Mouse (Mus musculus): ENCODE measurements around the gene Trabd2b. TPM values are rescaled to one million over a fixed set of nuclear protein-coding genes. Genes with fewer than 3 reads are reported as not detected.

Gene Trabd2b
- polyA plus RNA-seq, 1 experiment from 2014 or later: 2.0 TPM

DNA sequence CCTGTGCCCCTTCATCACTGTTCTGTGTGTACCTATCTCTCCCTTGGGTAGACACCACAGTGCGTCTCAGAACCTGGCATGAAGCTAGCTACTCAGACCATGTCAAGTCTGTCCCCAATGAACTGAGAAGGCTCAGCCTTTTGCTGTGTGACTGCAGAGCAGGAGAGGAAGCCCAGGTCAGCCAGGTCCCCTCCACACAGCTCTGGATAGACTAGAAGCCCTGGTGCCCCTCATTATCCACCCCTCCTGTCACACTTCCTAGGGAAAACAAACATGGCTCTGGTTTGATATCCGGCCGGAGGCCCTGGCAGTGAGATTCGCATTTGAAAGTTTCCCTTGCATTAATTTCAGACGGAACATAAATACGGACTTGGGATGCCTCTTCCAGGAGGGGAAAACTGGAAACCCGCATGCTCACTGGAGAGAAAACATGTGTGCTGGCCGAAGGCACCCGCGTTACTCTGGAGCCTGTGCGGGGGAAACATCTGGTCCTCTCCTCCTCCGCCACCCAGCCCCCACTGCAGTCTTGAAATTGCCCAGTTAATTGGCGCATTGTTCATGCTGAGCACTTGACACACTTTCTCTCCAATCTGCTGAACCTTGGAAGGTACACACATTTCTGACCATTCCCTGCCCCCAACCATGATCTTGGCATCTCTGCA lies 187.2 kb downstream of the Trabd2b start:
- H3K4me1 ChIP-seq (ENCODE audit: control insufficient read depth, insufficient read depth, low read length): peaks cover 3% of the 10 kb centered on the region; the same call in 1 of the 2 replicates
- no peak overlapping the region for H3K4me2 ChIP-seq (ENCODE audit: low read depth)
- no peaks in the 10 kb centered on the region for H3K36me3 ChIP-seq (ENCODE audit: control insufficient read depth, insufficient read depth, low read length)
- ATAC-seq (ENCODE audit: insufficient read depth, low FRiP score, low TSS enrichment): no peak
- no peaks in the 10 kb centered on the region for H3K27me3 ChIP-seq (ENCODE audit: control insufficient read depth, insufficient read depth, low read length)
- peak; percentile 27 for DNase-seq (ENCODE audit: low spot score)
- no peaks in the 10 kb centered on the region for H3K9me3 ChIP-seq (ENCODE audit: control insufficient read depth, low read length)
- WGBS: 58% methylated on average over 13 of the region's 13 CpGs
- no peak overlapping the region for H3K9ac ChIP-seq (ENCODE audit: low read length)
- H3K4me3 ChIP-seq (ENCODE audit: low read depth, low read length): no peak overlapping the region
- H3K27ac ChIP-seq (ENCODE audit: low read depth, low read length): no peak overlapping the region

DNA sequence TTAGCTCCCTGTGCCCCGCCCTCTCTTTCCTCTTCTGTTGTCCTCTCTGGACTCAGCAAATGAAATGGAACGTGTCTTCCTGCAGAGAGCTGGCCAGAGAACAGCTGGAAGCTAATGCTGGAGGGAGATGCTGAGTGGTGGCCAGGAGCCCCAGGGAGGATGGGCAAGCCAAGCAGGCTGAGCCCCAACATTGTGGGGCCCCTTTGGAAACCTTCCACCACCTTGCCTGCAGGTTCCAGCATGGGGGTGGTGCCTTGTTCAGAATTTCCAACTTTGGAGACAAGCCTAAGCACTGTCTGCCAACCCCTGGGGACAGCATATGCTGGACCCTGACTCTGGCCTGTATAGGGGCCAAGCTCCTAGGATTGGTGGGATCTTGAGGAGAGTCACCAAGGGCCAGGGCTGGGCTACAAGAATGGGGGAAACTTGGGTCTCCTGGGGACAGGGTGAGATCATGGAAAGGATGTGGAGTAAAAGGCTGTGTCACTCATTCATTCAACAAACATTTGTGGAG lies 188.7 kb downstream of the Trabd2b start:
- H3K36me3 ChIP-seq (ENCODE audit: control insufficient read depth, insufficient read depth, low read length): no peaks in the 10 kb centered on the region
- 43% methylated on average over 2 of the region's 2 CpGs for WGBS
- no peak overlapping the region for H3K27ac ChIP-seq (ENCODE audit: low read depth, low read length)
- H3K4me2 ChIP-seq (ENCODE audit: low read depth): no peak overlapping the region
- no peak for DNase-seq (ENCODE audit: low spot score)
- H3K9me3 ChIP-seq (ENCODE audit: control insufficient read depth, low read length): no peaks in the 10 kb centered on the region
- H3K4me1 ChIP-seq (ENCODE audit: control insufficient read depth, insufficient read depth, low read length): peaks cover 3% of the 10 kb centered on the region; the same call in 1 of the 2 replicates
- H3K4me3 ChIP-seq (ENCODE audit: low read depth, low read length): no peak overlapping the region
- no peaks in the 10 kb centered on the region for H3K27me3 ChIP-seq (ENCODE audit: control insufficient read depth, insufficient read depth, low read length)
- no peak overlapping the region for H3K9ac ChIP-seq (ENCODE audit: low read length)
- ATAC-seq (ENCODE audit: insufficient read depth, low FRiP score, low TSS enrichment): no peak

- H3K4me1 ChIP-seq (ENCODE audit: control insufficient read depth, insufficient read depth, low read length): no peaks in the 10 kb centered on the region
- no peak overlapping the region for H3K4me2 ChIP-seq (ENCODE audit: low read depth)
- no peaks in the 10 kb centered on the region for H3K36me3 ChIP-seq (ENCODE audit: control insufficient read depth, insufficient read depth, low read length)
- no peaks in the 10 kb centered on the region for H3K27me3 ChIP-seq (ENCODE audit: control insufficient read depth, insufficient read depth, low read length)
- no peak overlapping the region for H3K4me3 ChIP-seq (ENCODE audit: low read depth, low read length)
- DNase-seq (ENCODE audit: low spot score) (no peak), ATAC-seq (ENCODE audit: insufficient read depth, low FRiP score, low TSS enrichment) (no peak)
- no peak overlapping the region for H3K9ac ChIP-seq (ENCODE audit: low read length)
- H3K27ac ChIP-seq (ENCODE audit: low read depth, low read length): no peak overlapping the region
- no peaks in the 10 kb centered on the region for H3K9me3 ChIP-seq (ENCODE audit: control insufficient read depth, low read length)
These were observed 192.6 kb downstream of the Trabd2b start for GRCm38 (mm10) chr4:114599121-114599520.

DNA sequence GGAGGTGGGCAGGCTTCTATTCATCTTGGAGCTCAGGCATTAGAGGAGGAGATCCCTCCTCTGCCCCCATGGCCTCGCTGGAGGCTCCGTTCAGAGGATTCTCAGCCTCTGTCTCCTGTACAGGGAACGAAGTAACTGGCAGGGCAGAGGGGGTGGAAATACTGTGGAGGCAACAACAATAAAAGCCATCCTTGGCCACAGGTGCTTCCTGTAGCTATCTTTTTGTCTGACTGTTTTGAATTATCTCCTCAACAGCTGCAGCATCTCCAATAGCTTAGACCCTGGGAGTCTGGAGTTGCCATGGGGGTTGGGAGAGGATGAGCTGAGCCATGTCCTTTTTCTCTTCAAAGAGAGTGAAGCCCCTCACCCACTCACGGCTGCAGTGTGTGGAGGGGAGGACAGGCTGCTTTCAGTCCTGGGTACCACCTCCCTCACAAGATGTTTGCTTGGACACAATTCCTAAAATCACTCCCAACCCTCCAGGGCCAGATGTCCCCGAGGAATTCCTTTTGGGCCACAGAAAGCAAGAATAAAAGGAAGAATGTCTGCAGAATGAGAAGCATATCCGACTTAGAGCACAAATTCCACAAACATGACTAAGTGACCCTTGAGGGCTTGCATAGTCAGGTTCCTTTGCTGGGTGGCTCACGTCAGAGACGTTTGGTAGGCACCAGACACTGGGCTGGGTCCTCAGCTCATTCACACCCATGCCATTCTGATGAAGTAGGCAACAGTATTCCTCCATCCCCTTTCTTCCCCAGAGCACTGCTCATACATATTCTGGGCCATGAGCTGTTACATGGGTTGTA lies 194.9 kb downstream of the Trabd2b start:
- Histone ChIP-seq H3K9me3 (ENCODE audit: control insufficient read depth, low read length) (no peaks in the 10 kb centered on the region), H3K4me1 (ENCODE audit: control insufficient read depth, insufficient read depth, low read length) (no peaks in the 10 kb centered on the region), H3K27me3 (ENCODE audit: control insufficient read depth, insufficient read depth, low read length) (no peaks in the 10 kb centered on the region), H3K4me2 (ENCODE audit: low read depth) (no peak overlapping the region), H3K27ac (ENCODE audit: low read depth, low read length) (no peak overlapping the region), H3K9ac (ENCODE audit: low read length) (no peak overlapping the region), H3K36me3 (ENCODE audit: control insufficient read depth, insufficient read depth, low read length) (no peaks in the 10 kb centered on the region), H3K4me3 (ENCODE audit: low read depth, low read length) (no peak overlapping the region)
- no peak for DNase-seq (ENCODE audit: low spot score)
- 51% methylated on average over 8 of the region's 8 CpGs for WGBS
- ATAC-seq (ENCODE audit: insufficient read depth, low FRiP score, low TSS enrichment): no peak

DNA sequence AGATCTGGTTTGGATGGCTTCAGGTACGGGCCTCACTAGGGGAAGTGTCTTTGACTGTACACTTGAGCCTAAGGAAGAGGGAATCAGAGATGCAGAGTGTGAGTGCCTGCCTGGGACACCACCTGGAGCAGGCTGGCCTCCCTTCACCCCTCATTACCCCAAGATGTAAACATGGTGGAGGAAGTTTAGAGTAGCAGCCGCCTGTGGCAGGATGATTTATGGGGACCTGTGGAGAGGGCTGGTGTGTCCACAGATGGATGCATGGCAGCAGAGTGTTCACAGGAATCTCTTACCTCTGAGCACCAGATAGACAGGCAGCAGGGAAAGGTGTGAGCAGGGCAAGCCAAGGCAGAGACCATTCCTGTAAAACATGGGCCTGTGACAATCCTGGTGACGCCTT lies 199.1 kb downstream of the Trabd2b start:
- no peaks in the 10 kb centered on the region for H3K4me1 ChIP-seq (ENCODE audit: control insufficient read depth, insufficient read depth, low read length)
- WGBS: 67% methylated on average over 3 of the region's 3 CpGs
- peak; percentile 26 for DNase-seq (ENCODE audit: low spot score)
- no peaks in the 10 kb centered on the region for H3K36me3 ChIP-seq (ENCODE audit: control insufficient read depth, insufficient read depth, low read length)
- no peaks in the 10 kb centered on the region for H3K9me3 ChIP-seq (ENCODE audit: control insufficient read depth, low read length)
- no peak for ATAC-seq (ENCODE audit: insufficient read depth, low FRiP score, low TSS enrichment)
- H3K9ac ChIP-seq (ENCODE audit: low read length): no peak overlapping the region
- H3K4me3 ChIP-seq (ENCODE audit: low read depth, low read length): no peak overlapping the region
- H3K27me3 ChIP-seq (ENCODE audit: control insufficient read depth, insufficient read depth, low read length): no peaks in the 10 kb centered on the region
- H3K4me2 ChIP-seq (ENCODE audit: low read depth): no peak overlapping the region
- no peak overlapping the region for H3K27ac ChIP-seq (ENCODE audit: low read depth, low read length)

- H3K4me3 ChIP-seq (ENCODE audit: low read depth, low read length): no peak overlapping the region
- DNase-seq (ENCODE audit: low spot score) (no peak), ATAC-seq (ENCODE audit: insufficient read depth, low FRiP score, low TSS enrichment) (no peak)
- no peaks in the 10 kb centered on the region for H3K27me3 ChIP-seq (ENCODE audit: control insufficient read depth, insufficient read depth, low read length)
- no peak overlapping the region for H3K27ac ChIP-seq (ENCODE audit: low read depth, low read length)
- no peak overlapping the region for H3K4me2 ChIP-seq (ENCODE audit: low read depth)
- H3K36me3 ChIP-seq (ENCODE audit: control insufficient read depth, insufficient read depth, low read length): no peaks in the 10 kb centered on the region
- H3K9ac ChIP-seq (ENCODE audit: low read length): no peak overlapping the region
- no peaks in the 10 kb centered on the region for H3K9me3 ChIP-seq (ENCODE audit: control insufficient read depth, low read length)
- WGBS: 66% methylated on average over 2 of the region's 2 CpGs
- H3K4me1 ChIP-seq (ENCODE audit: control insufficient read depth, insufficient read depth, low read length): no peaks in the 10 kb centered on the region
These were observed 201.3 kb downstream of the Trabd2b start for GRCm38 (mm10) chr4:114607873-114608272.

- Histone ChIP-seq H3K9me3 (ENCODE audit: control insufficient read depth, low read length) (no peaks in the 10 kb centered on the region), H3K4me3 (ENCODE audit: low read depth, low read length) (no peak overlapping the region), H3K4me2 (ENCODE audit: low read depth) (no peak overlapping the region), H3K27ac (ENCODE audit: low read depth, low read length) (no peak overlapping the region), H3K36me3 (ENCODE audit: control insufficient read depth, insufficient read depth, low read length) (no peaks in the 10 kb centered on the region), H3K9ac (ENCODE audit: low read length) (no peak overlapping the region), H3K27me3 (ENCODE audit: control insufficient read depth, insufficient read depth, low read length) (no peaks in the 10 kb centered on the region), H3K4me1 (ENCODE audit: control insufficient read depth, insufficient read depth, low read length) (no peaks in the 10 kb centered on the region)
- DNase-seq (ENCODE audit: low spot score) (no peak), ATAC-seq (ENCODE audit: insufficient read depth, low FRiP score, low TSS enrichment) (no peak)
- WGBS: 71% methylated on average over 4 of the region's 4 CpGs
These were observed 202.8 kb downstream of the Trabd2b start for GRCm38 (mm10) chr4:114609297-114609696.

- no peaks in the 10 kb centered on the region for H3K27me3 ChIP-seq (ENCODE audit: control insufficient read depth, insufficient read depth, low read length)
- H3K4me1 ChIP-seq (ENCODE audit: control insufficient read depth, insufficient read depth, low read length): no peaks in the 10 kb centered on the region
- no peak overlapping the region for H3K27ac ChIP-seq (ENCODE audit: low read depth, low read length)
- ATAC-seq (ENCODE audit: insufficient read depth, low FRiP score, low TSS enrichment) (no peak), DNase-seq (ENCODE audit: low spot score) (peak; percentile 25)
- H3K9me3 ChIP-seq (ENCODE audit: control insufficient read depth, low read length): no peaks in the 10 kb centered on the region
- no peak overlapping the region for H3K4me2 ChIP-seq (ENCODE audit: low read depth)
- WGBS: 84% methylated on average over 8 of the region's 8 CpGs
- no peak overlapping the region for H3K4me3 ChIP-seq (ENCODE audit: low read depth, low read length)
- no peaks in the 10 kb centered on the region for H3K36me3 ChIP-seq (ENCODE audit: control insufficient read depth, insufficient read depth, low read length)
- H3K9ac ChIP-seq (ENCODE audit: low read length): no peak overlapping the region
These were observed 204.8 kb downstream of the Trabd2b start for GRCm38 (mm10) chr4:114611166-114611929.

Measured in neural tube, embryonic 11.5 days (tissue).